Mouse (Mus musculus): ENCODE data around the gene Trpm3.

DNA sequence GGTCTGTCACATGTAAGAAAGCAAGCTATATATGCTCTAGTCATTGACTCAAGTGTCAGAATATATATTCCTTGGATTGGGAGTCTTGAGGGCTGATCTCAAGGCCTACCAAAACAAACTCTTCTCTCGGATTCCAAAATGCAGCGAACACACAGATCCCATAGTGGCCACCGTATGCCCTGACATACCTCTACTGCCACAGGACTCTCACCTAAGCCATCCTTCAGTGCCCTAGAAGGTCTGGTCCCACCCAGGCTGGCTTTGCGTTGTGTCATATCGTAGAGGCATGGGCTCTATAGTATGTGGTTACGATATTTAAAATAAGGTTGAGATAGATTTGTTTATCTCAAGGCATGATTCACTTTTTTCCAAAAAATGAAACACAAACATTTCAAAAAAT lies 763.5 kb downstream of the Trpm3 start:
- TF ChIP-seq CTCF (IDR thresholded peaks at IDR 0.05; ENCODE audit: low read depth), result no peak
- no peak for TF ChIP-seq EP300 (IDR thresholded peaks at IDR 0.05; ENCODE audit: low read depth)
